Mouse (Mus musculus) C2C12 (cell line): Measurements from ENCODE around the gene Thap12.

Experiments used
- CTCF ChIP-seq: IDR thresholded peaks from one replicate; pipeline ENCODE4 v1.5.1; 2011; ENCODE audit not compliant: control insufficient read depth, insufficient read depth, insufficient read length
- MYOD1 ChIP-seq: IDR thresholded peaks from one replicate; pipeline ENCODE4 v1.6.1; 2011; ENCODE audit warnings: low read depth; ENCODE audit not compliant: control insufficient read depth, insufficient read length

DNA sequence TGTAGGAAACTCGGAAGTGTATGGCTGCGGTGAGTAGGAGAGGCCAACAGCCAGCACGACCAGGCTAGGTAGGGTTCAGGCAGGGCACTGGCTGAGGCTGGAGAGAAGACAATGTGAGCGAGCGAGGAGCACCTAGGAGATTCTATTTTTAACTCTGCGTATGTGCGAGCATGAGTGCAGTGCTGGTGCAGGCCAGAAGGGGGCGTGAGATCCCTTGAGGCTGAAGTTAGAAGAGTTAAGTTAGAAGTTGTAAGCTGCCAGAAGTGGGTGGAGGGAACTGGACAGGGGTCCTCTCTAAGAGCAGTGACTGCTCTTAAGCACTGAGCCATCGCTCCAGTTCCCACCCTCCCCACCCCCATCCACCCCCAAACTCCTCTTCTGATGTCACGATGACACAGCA, 20.1 kb upstream of the Thap12 start:
- no peak for TF ChIP-seq CTCF
- no peak for TF ChIP-seq MYOD1
